Mouse (Mus musculus) embryonic fibroblast, embryonic 13.5 days (primary cell): ENCODE results near the gene Gstcd. TPM values are rescaled to one million over a fixed set of nuclear protein-coding genes. Genes with fewer than 3 reads are reported as not detected.
A peak's percentile ranks its signal among the peaks of the same experiment; 100 is the strongest.

Source experiments
- H3K27ac ChIP-seq: 2 replicates; pipeline ENCODE4 v1.5.1; 2012; ENCODE audit warnings: low read length, control low read depth, inconsistent platforms; ENCODE audit not compliant: insufficient read depth
- H3K4me1 ChIP-seq: 2 replicates; pipeline ENCODE4 v1.6.1; 2011; ENCODE audit warnings: low read length; ENCODE audit not compliant: control insufficient read depth, insufficient read depth
- H3K4me3 ChIP-seq: 2 replicates; pipeline ENCODE4 v1.5.1; 2011; ENCODE audit warnings: mild to moderate bottlenecking, control low read depth, low read length; ENCODE audit not compliant: insufficient read depth
- CTCF ChIP-seq: IDR thresholded peaks from 2 replicates; pipeline ENCODE4 v1.5.1; 2011; ENCODE audit warnings: mild to moderate bottlenecking, control low read depth, low read length, moderate library complexity, borderline replicate concordance; ENCODE audit not compliant: insufficient read depth
- POLR2A ChIP-seq: IDR thresholded peaks from 2 replicates; pipeline ENCODE4 v1.6.1; 2011; ENCODE audit warnings: low read depth, mild to moderate bottlenecking, control low read depth, low read length, moderate library complexity
- polyA plus RNA-seq: library from polyadenylated mRNA; stranded (reverse); fragments of >200 nt; gene quantifications from 2 replicates; pipeline ENCODE4 v1.2.4, GENCODE M21; 2011; ENCODE audit warnings: low read depth; ENCODE audit not compliant: missing spikeins, insufficient read length

Gene Gstcd
- polyA plus RNA-seq, 1 experiment: 20.4 TPM

- H3K27ac ChIP-seq: no peak overlapping the region
- no peak overlapping the region for H3K4me3 ChIP-seq
- H3K4me1 ChIP-seq: no peaks in the 10 kb centered on the region
- TF ChIP-seq POLR2A: no peak
Observed at GRCm38 (mm10) chr3:133033145-133033755, 58.6 kb downstream of the Gstcd start.

- H3K4me3 ChIP-seq: no peak overlapping the region
- TF ChIP-seq POLR2A (no peak), CTCF (no peak)
- no peaks in the 10 kb centered on the region for H3K4me1 ChIP-seq
- H3K27ac ChIP-seq: no peak overlapping the region
Observed at GRCm38 (mm10) chr3:133026977-133027376, 64.9 kb downstream of the Gstcd start.

GRCm38 (mm10) chr3:133007250-133007649 is 84.6 kb downstream of the Gstcd start:
- no peak for TF ChIP-seq CTCF
- TF ChIP-seq POLR2A: no peak
- no peak overlapping the region for H3K4me3 ChIP-seq
- no peaks in the 10 kb centered on the region for H3K4me1 ChIP-seq
- H3K27ac ChIP-seq: no peak overlapping the region

- Histone ChIP-seq H3K4me3 (no peak overlapping the region), H3K4me1 (no peaks in the 10 kb centered on the region), H3K27ac (no peak overlapping the region)
- no peak for TF ChIP-seq CTCF
- no peak for TF ChIP-seq POLR2A
Observed at GRCm38 (mm10) chr3:132996299-132996698, 95.5 kb downstream of the Gstcd start.

- Histone ChIP-seq H3K27ac (no peak overlapping the region), H3K4me3 (no peak overlapping the region), H3K4me1 (no peaks in the 10 kb centered on the region)
- TF ChIP-seq POLR2A (no peak), CTCF (no peak)
Observed at GRCm38 (mm10) chr3:132995904-132996267, 95.9 kb downstream of the Gstcd start.

GRCm38 (mm10) chr3:132995172-132995903 is 96.5 kb downstream of the Gstcd start:
- TF ChIP-seq POLR2A (no peak), CTCF (no peak)
- Histone ChIP-seq H3K27ac (no peak overlapping the region), H3K4me1 (no peaks in the 10 kb centered on the region), H3K4me3 (no peak overlapping the region)

GRCm38 (mm10) chr3:132986188-132986587 is 105.6 kb downstream of the Gstcd start:
- H3K27ac ChIP-seq: no peak overlapping the region
- TF ChIP-seq POLR2A (no peak), CTCF (no peak)
- H3K4me1 ChIP-seq: peaks cover 4% of the 10 kb centered on the region; the same call in 1 of the 2 replicates

GRCm38 (mm10) chr3:132983845-132984485 is 107.9 kb downstream of the Gstcd start:
- peak overlapping the region; percentile 69 for H3K27ac ChIP-seq
- peaks cover 4% of the 10 kb centered on the region; the same call in 1 of the 2 replicates for H3K4me1 ChIP-seq
- TF ChIP-seq POLR2A (no peak), CTCF (no peak)
- no peak overlapping the region for H3K4me3 ChIP-seq

More at GRCm38 (mm10) chr3:132986188-132986587, 105.6 kb downstream of the Gstcd start:
- H3K4me3 ChIP-seq: no peak overlapping the region

- Histone ChIP-seq H3K4me1 (peaks cover 4% of the 10 kb centered on the region; the same call in 1 of the 2 replicates), H3K27ac (no peak overlapping the region), H3K4me3 (no peak overlapping the region)
- TF ChIP-seq CTCF (no peak), POLR2A (no peak)
Observed at GRCm38 (mm10) chr3:132981968-132982367, 109.9 kb downstream of the Gstcd start.

- H3K4me1 ChIP-seq: peaks cover 3% of the 10 kb centered on the region; the same call in 1 of the 2 replicates
- H3K4me3 ChIP-seq: no peak overlapping the region
- TF ChIP-seq CTCF (no peak), POLR2A (no peak)
- no peak overlapping the region for H3K27ac ChIP-seq
Observed at GRCm38 (mm10) chr3:132979781-132980461, 111.9 kb downstream of the Gstcd start.
